Mouse (Mus musculus) retina, postnatal 1 day (tissue): Measurements from ENCODE around the gene Zcchc7.

ENCODE experiments used
- DNase-seq: peaks from one replicate; pipeline ENCODE4 v3.0.0-alpha.2; 2012

The Zcchc7 gene

DNA sequence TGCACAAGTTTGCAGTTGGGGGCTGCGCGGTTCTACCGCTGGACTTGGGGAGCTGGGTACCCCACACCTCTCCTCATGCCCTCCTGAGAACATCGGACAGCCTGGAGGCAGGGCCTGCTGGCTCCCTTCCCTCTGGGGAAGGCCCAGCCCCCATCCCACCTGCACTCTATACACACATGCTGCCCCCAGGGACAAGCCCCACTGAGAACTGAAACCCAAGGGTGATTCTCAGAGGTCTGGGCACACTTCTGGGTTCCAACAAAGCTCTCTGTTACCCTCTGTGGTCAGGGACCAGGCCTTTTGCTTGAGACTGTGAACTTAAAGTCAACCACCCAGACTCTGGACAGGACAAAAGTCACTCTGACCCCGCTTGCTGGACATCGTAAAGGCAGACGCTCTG is 214.4 kb downstream of the Zcchc7 start:
- DNase-seq, result no peak

DNA sequence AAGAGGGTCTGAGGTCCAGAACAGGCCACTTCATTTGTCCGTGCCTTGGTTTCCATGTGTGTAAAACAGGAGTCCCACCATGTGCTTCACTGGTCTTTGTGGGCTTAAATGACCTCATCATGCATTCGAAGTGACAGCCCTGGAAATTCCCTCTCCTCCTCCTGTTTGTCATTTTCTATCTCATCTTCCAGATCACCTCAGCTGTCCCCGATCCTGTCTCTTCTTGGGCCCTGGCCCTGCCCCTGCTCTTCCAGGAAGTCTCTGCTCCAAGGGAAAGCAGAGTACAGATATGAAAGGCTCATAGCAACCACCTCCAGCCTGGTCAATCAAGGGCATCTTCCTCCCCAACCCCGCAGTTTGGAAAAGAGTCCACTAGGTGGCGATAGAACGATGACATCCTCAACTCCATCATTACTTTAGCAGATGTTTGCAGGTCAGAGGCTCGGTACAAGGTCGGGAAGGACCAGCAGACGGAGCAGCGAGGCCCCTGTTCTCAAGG is 215.0 kb downstream of the Zcchc7 start:
- peak; percentile 86 for DNase-seq

DNA sequence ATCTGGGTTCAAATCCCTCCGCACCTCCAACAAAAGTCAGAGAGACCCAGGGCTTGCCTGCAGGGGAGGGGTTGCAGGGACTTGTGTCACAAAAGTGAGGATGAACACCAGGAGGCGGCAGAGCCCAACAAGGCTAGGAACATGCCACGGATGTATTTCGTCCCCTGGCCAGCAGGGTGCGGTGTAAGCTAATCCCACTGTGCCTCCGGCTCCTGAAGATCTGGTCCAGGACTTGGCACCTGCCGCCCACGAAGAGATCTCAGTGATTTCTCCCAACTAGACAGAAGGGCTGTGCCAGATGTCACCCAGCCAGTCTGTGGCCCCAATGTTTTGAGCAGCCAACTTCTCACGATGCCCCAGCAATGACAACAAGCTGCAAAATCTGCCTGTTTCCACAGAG is 217.8 kb downstream of the Zcchc7 start:
- DNase-seq, result peak; percentile 94

DNA sequence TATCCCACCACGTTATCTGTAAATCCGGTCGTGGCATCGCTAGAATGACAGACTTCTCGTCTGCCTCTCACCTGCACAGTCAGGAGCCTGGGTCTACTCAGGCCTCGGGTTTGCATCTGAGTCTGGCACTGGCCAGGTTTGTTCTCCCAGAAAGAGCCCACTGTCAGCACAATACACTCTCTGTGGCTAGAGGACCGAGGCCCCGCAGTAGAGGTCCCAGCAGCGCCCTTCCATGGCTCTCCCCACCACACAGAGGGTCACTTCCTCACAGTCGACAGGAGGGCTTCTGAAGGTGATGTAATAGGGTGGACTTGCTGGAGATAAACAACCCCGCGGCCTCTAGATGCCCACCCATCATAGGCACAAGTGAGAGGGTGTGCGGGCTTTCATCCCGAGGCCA is 218.2 kb downstream of the Zcchc7 start:
- DNase-seq, result no peak

DNA sequence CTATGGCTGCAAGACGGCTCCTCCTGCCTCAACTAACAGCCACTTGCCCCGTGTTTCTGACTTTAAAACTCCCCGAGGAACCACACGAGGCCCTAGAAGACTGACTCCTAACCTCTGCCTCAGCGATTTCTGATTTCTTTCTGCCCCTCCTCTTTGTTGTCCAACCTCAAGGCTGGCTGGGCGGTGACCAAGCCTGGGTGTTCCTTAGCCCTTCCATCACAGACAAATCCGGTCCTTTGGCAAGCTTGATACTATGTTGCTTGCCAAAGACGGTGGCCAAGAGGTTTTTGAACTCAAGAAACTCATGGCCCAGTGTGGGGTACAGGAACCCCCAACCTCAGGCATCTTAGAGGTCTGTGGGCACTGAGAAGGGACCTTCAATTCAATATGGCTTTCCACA is 218.7 kb downstream of the Zcchc7 start:
- no peak for DNase-seq

DNA sequence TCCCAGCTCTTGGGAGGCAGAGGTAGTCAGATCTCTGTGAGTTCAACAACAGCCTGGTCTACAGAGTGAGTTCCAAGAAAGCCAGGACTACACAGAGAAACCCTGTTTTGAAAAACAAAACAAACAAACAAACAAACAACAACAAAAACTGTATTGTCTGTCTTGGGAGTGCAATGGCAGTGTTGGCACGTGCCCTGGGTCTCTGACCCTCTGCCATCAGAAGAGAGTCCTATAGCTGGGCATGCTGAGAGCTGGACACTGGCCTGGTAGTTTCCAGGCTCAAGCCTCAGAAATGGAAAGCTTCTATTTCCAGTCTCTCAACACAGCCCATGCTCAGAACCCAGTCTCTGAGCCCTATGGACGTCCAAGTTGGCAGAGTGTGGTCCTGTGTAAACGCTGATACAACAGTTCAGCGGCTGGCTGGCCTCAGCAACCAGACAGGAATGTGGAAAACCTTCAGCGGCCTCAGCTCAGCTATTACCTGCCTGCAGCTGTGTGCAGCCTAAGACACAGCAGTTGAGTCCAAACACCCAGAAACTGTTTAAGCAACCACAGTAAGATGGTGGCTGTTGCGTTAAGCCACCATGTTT is 220.4 kb downstream of the Zcchc7 start:
- no peak for DNase-seq

DNA sequence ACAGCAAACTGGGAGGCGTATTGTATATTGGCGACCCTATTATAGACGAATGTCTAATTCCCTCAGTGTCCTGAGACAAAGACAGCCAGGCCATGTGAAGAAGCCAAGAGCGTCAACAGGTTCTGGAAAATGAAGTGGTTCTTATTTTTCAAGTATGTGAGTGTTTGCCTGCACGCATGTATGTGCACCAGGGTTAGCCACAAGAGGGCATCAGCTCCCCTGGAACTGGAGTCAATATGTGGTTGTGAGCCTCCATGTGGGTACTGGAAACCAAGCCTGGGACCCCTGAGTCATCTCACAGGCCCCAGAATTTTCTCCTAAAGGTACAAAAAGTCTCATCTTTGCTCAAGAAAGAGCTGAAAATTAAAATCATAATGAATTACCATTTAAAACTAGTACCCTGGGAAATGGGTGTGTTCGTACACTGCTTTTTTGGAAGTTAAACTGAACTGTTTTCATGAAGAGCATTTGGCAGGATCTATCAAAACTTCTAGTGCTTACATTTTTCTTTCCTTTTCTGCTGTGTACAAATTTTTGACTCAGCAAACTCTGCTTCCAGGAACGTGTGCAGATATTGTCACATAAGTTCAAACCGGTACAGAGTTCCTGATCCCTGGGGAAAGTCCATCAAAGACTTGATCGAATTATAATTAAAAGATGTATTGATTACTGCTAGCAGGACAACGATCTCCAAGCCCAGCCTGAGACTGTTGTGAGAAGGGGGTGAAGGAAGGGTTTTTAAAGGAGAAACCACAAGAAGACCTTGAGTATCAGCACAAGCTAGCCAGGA is 221.4 kb downstream of the Zcchc7 start:
- DNase-seq, result no peak

DNA sequence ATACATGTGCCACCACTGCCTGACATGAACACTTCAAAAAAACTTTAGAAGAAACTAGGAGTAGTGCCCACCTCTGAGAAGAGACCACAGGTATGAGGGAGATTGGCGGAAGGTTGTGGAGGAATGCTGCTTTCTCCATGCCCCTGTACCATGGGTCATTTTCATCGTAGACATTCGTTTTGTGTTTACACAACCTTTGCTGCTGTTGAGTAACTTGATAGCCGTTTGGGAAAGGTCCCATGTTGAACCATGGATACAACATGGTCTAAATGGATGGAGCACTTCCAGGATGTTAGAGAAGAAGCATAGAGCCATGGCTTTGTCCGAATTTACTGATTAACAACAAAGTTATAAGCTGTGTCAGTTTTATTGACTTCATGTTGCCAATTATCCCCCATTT is 222.5 kb downstream of the Zcchc7 start:
- DNase-seq, result no peak

DNA sequence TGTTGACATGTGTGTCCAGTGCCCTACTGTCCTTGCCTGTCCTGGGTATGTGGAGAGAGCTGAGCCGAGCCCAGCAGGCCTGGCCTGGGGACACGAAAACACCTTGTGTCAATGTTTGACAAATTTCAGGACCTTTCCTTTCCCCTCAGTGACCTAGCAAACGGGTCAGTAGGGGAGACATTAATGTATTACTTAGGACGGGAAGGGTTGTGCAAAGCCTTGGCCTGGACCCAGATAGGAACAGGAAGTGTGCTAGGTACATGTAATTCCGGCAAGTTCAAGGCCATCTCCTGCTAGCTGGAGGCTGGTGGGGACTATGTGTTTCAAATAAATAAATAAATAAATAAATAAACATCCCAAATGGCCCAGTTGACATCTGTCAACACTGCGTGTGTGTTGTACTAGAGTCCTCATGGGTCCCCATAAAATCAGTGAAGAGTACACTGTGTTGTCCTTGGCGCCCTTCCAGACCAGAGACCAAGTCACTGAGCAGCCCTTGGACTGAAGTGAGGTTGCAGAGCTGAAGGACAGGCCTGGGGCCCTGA is 224.2 kb downstream of the Zcchc7 start:
- no peak for DNase-seq

DNA sequence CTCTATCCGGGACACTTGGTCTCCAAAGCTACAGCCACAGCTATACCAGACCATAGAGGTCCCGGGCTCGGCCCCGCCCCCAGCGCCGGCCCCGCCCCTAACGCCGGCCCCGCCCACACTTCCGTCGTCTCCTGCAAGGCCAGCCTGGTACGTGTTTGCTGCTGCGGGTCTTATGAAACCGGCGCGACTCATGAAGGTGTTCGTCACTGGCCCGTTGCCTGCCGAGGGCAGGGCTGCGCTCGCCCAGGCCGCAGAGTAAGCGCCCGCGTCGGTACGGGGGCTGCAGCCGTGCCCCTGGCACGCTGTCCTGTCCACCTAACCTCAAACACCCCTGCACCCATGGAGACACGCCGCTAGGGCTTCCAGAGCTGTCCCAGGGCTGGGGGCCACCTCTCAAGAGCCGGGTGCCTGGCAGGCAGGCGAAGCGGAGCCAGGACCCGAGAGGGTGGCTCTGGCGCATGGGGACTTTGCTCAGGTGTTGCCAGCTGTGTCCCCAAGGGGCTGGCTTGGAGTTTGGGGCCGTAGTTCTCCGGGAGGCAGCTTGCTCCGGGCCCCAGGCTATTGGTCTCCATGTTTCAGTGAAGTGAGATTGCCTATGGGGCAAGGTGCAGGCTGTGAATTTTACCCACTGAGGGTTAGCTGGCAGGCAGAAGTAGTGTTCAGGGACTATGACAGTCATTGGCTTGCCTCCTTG is 225.8 kb downstream of the Zcchc7 start, which contains the start of gene Grhpr:
Grhpr (plus strand) TSS at position 116 of the 694 bp plus-strand sequence.
- DNase-seq, result peak; percentile 91
